Mouse (Mus musculus): ENCODE data around the gene Fam219b. TPM values are rescaled to one million over a fixed set of nuclear protein-coding genes. Genes with fewer than 3 reads are reported as not detected.
A peak's percentile ranks its signal among the peaks of the same experiment; 100 is the strongest.

Fam219b gene
- polyA plus RNA-seq, 1 experiment = 0.78 TPM

- peaks cover 4% of the 10 kb centered on the region for H3K36me3 ChIP-seq (ENCODE audit: control insufficient read depth)
- no peaks in the 10 kb centered on the region for H3K9me3 ChIP-seq (ENCODE audit: control insufficient read depth, low read length)
- peaks cover 18% of the 10 kb centered on the region for H3K4me1 ChIP-seq (ENCODE audit: control insufficient read depth)
- TF ChIP-seq TAL1 (IDR thresholded peaks at IDR 0.05; ENCODE audit: low read length) (no peak), GATA1 (IDR thresholded peaks at IDR 0.05; ENCODE audit: low read length) (no peak)
- peaks cover 9% of the 10 kb centered on the region for H3K27me3 ChIP-seq (ENCODE audit: control insufficient read depth)
- no peak overlapping the region for H3K4me3 ChIP-seq (replicated peaks)
These were observed 17.4 kb downstream of the Fam219b start for GRCm38 (mm10) chr9:57554753-57555152.

GRCm38 (mm10) chr9:57557215-57557614, 19.9 kb downstream of the Fam219b start:
- Histone ChIP-seq H3K4me1 (ENCODE audit: control insufficient read depth) (peaks cover 27% of the 10 kb centered on the region), H3K36me3 (ENCODE audit: control insufficient read depth) (no peaks in the 10 kb centered on the region), H3K4me3 (replicated peaks) (no peak overlapping the region), H3K9me3 (ENCODE audit: control insufficient read depth, low read length) (no peaks in the 10 kb centered on the region), H3K27me3 (ENCODE audit: control insufficient read depth) (peaks cover 9% of the 10 kb centered on the region)
- TF ChIP-seq GATA1 (IDR thresholded peaks at IDR 0.05; ENCODE audit: low read length) (no peak), TAL1 (IDR thresholded peaks at IDR 0.05; ENCODE audit: low read length) (no peak)

GRCm38 (mm10) chr9:57558625-57559024, 21.3 kb downstream of the Fam219b start:
- peaks cover 6% of the 10 kb centered on the region for H3K27me3 ChIP-seq (ENCODE audit: control insufficient read depth)
- no peaks in the 10 kb centered on the region for H3K36me3 ChIP-seq (ENCODE audit: control insufficient read depth)
- TF ChIP-seq GATA1 (IDR thresholded peaks at IDR 0.05; ENCODE audit: low read length) = no peak
- TF ChIP-seq TAL1 (IDR thresholded peaks at IDR 0.05; ENCODE audit: low read length) = no peak
- H3K4me3 ChIP-seq (replicated peaks) = no peak overlapping the region
- peaks cover 30% of the 10 kb centered on the region for H3K4me1 ChIP-seq (ENCODE audit: control insufficient read depth)
- no peaks in the 10 kb centered on the region for H3K9me3 ChIP-seq (ENCODE audit: control insufficient read depth, low read length)

GRCm38 (mm10) chr9:57559568-57559967, 22.2 kb downstream of the Fam219b start:
- TF ChIP-seq TAL1 (IDR thresholded peaks at IDR 0.05; ENCODE audit: low read length) (no peak), GATA1 (IDR thresholded peaks at IDR 0.05; ENCODE audit: low read length) (no peak)
- Histone ChIP-seq H3K36me3 (ENCODE audit: control insufficient read depth) (no peaks in the 10 kb centered on the region), H3K27me3 (ENCODE audit: control insufficient read depth) (peaks cover 6% of the 10 kb centered on the region), H3K4me1 (ENCODE audit: control insufficient read depth) (peaks cover 30% of the 10 kb centered on the region), H3K4me3 (replicated peaks) (no peak overlapping the region), H3K9me3 (ENCODE audit: control insufficient read depth, low read length) (no peaks in the 10 kb centered on the region)

GRCm38 (mm10) chr9:57560263-57560662, 22.9 kb downstream of the Fam219b start:
- no peaks in the 10 kb centered on the region for H3K36me3 ChIP-seq (ENCODE audit: control insufficient read depth)
- H3K4me3 ChIP-seq (replicated peaks) = peak overlapping the region; percentile 82
- TF ChIP-seq TAL1 (IDR thresholded peaks at IDR 0.05; ENCODE audit: low read length) = no peak
- peak; percentile 8; the same call in 1 of the 2 replicates for TF ChIP-seq GATA1 (IDR thresholded peaks at IDR 0.05; ENCODE audit: low read length)
- H3K4me1 ChIP-seq (ENCODE audit: control insufficient read depth) = peaks cover 30% of the 10 kb centered on the region
- peaks cover 6% of the 10 kb centered on the region for H3K27me3 ChIP-seq (ENCODE audit: control insufficient read depth)
- H3K9me3 ChIP-seq (ENCODE audit: control insufficient read depth, low read length) = no peaks in the 10 kb centered on the region

- Histone ChIP-seq H3K9me3 (ENCODE audit: control insufficient read depth, low read length) (no peaks in the 10 kb centered on the region), H3K36me3 (ENCODE audit: control insufficient read depth) (no peaks in the 10 kb centered on the region), H3K4me1 (ENCODE audit: control insufficient read depth) (peaks cover 30% of the 10 kb centered on the region), H3K4me3 (replicated peaks) (peak within 1 kb of the TSS; percentile 82), H3K27me3 (ENCODE audit: control insufficient read depth) (peaks cover 6% of the 10 kb centered on the region)
- TF ChIP-seq GATA1 (IDR thresholded peaks at IDR 0.05; ENCODE audit: low read length) (no peak), TAL1 (IDR thresholded peaks at IDR 0.05; ENCODE audit: low read length) (no peak)
These were observed 23.8 kb downstream of the Fam219b start, which contains the start of gene Scamp2 for GRCm38 (mm10) chr9:57560861-57561710. Gene Scamp2 (plus strand): TSS chr9:57560943.

- TF ChIP-seq GATA1 (IDR thresholded peaks at IDR 0.05; ENCODE audit: low read length) = no peak
- H3K4me1 ChIP-seq (ENCODE audit: control insufficient read depth) = peaks cover 30% of the 10 kb centered on the region
- H3K9me3 ChIP-seq (ENCODE audit: control insufficient read depth, low read length) = no peaks in the 10 kb centered on the region
- peaks cover 6% of the 10 kb centered on the region for H3K27me3 ChIP-seq (ENCODE audit: control insufficient read depth)
- H3K36me3 ChIP-seq (ENCODE audit: control insufficient read depth) = no peaks in the 10 kb centered on the region
- H3K4me3 ChIP-seq (replicated peaks) = peak overlapping the region; percentile 82
These were observed 24.4 kb downstream of the Fam219b start for GRCm38 (mm10) chr9:57561711-57562099.

- peaks cover 30% of the 10 kb centered on the region for H3K4me1 ChIP-seq (ENCODE audit: control insufficient read depth)
These were observed 25.6 kb downstream of the Fam219b start for GRCm38 (mm10) chr9:57562896-57563372.

GRCm38 (mm10) chr9:57564609-57565008, 27.3 kb downstream of the Fam219b start:
- TF ChIP-seq GATA1 (IDR thresholded peaks at IDR 0.05; ENCODE audit: low read length) (no peak), TAL1 (IDR thresholded peaks at IDR 0.05; ENCODE audit: low read length) (no peak)
- H3K4me1 ChIP-seq (ENCODE audit: control insufficient read depth) = peaks cover 30% of the 10 kb centered on the region
- H3K27me3 ChIP-seq (ENCODE audit: control insufficient read depth) = no peaks in the 10 kb centered on the region
- peaks cover 18% of the 10 kb centered on the region for H3K36me3 ChIP-seq (ENCODE audit: control insufficient read depth)
- H3K9me3 ChIP-seq (ENCODE audit: control insufficient read depth, low read length) = no peaks in the 10 kb centered on the region
- H3K4me3 ChIP-seq (replicated peaks) = no peak overlapping the region

More at GRCm38 (mm10) chr9:57562896-57563372, 25.6 kb downstream of the Fam219b start:
- Histone ChIP-seq H3K27me3 (ENCODE audit: control insufficient read depth) (peaks cover 6% of the 10 kb centered on the region), H3K36me3 (ENCODE audit: control insufficient read depth) (peaks cover 3% of the 10 kb centered on the region), H3K4me3 (replicated peaks) (no peak overlapping the region), H3K9me3 (ENCODE audit: control insufficient read depth, low read length) (no peaks in the 10 kb centered on the region)
- no peak for TF ChIP-seq TAL1 (IDR thresholded peaks at IDR 0.05; ENCODE audit: low read length)
- no peak for TF ChIP-seq GATA1 (IDR thresholded peaks at IDR 0.05; ENCODE audit: low read length)
